Mouse (Mus musculus): ENCODE measurements around the gene Snph. TPM values are rescaled to one million over a fixed set of nuclear protein-coding genes. Genes with fewer than 3 reads are reported as not detected.

The Snph gene
- 1.0 and 2.6 TPM in 2 replicates for polyA plus RNA-seq (2016; fragmentation: Nextera tagmentation; extraction: Ambion mirVana)

- Histone ChIP-seq H3K27me3 (ENCODE audit: insufficient read depth, poor library complexity, severe bottlenecking) (peaks cover 41% of the 10 kb centered on the region), H3K4me3 (peak within 1 kb of the TSS; percentile 84), H3K36me3 (no peaks in the 10 kb centered on the region), H3K9me3 (no peaks in the 10 kb centered on the region), H3K27ac (peak within 1 kb of the TSS; percentile 84), H3K4me1 (replicated peaks) (peaks cover 15% of the 10 kb centered on the region)
- peak; percentile 71 for DNase-seq (ENCODE audit: low spot score)
- WGBS = under 1% methylated on average over 47 of the region's 47 CpGs
Measured at GRCm38 (mm10) chr2:151632159-151632814, at the start of gene Snph. Gene Snph (minus strand): TSS chr2:151632593.

DNA sequence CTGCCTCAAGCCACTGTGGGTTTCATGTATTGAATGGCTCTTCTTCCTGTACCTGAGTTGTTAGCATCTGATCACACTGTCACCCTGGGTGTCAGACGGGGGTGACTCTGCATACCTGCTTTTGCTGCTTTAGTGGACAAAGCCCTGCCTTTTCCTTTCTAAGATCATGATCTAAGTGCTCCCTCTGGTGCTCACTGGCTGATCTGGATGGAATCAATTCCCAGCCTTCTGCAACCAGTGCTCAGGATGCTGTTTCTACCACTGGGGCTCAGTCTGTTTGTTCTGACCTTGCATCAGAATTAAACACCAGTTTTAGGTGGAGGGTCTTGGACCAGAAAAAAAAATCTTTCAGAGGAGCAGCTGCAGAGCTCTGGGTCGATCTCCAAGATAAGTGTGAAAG lies 43.8 kb upstream of the Snph start:
- DNase-seq (ENCODE audit: low spot score) = no peak
- no peaks in the 10 kb centered on the region for H3K36me3 ChIP-seq
- H3K4me3 ChIP-seq = no peak overlapping the region
- H3K9me3 ChIP-seq = no peaks in the 10 kb centered on the region
- 61% methylated on average over 2 of the region's 2 CpGs for WGBS
- H3K27ac ChIP-seq = no peak overlapping the region
- H3K27me3 ChIP-seq (ENCODE audit: insufficient read depth, poor library complexity, severe bottlenecking) = 0 out of 2 replicates have a peak, but pooled peaks cover 3% of the 10 kb centered on the region
- no peaks in the 10 kb centered on the region for H3K4me1 ChIP-seq (replicated peaks)

GRCm38 (mm10) chr2:151670968-151671329 lies 38.6 kb upstream of the Snph start:
- no peak overlapping the region for H3K27ac ChIP-seq
- peaks cover 8% of the 10 kb centered on the region for H3K4me1 ChIP-seq (replicated peaks)
- DNase-seq (ENCODE audit: low spot score) = no peak
- WGBS = 66% methylated on average over 1 of the region's 1 CpGs
- no peak overlapping the region for H3K4me3 ChIP-seq
- no peaks in the 10 kb centered on the region for H3K9me3 ChIP-seq
- peaks cover 23% of the 10 kb centered on the region for H3K27me3 ChIP-seq (ENCODE audit: insufficient read depth, poor library complexity, severe bottlenecking)
- no peaks in the 10 kb centered on the region for H3K36me3 ChIP-seq

- Histone ChIP-seq H3K4me3 (peak overlapping the region; percentile 32), H3K9me3 (no peaks in the 10 kb centered on the region), H3K4me1 (replicated peaks) (peaks cover 8% of the 10 kb centered on the region), H3K36me3 (no peaks in the 10 kb centered on the region), H3K27ac (no peak overlapping the region), H3K27me3 (ENCODE audit: insufficient read depth, poor library complexity, severe bottlenecking) (peaks cover 23% of the 10 kb centered on the region)
- DNase-seq (ENCODE audit: low spot score) = no peak
- WGBS = 37% methylated on average over 48 of the region's 48 CpGs
Measured at GRCm38 (mm10) chr2:151670026-151670967, 37.9 kb upstream of the Snph start.

- no peaks in the 10 kb centered on the region for H3K36me3 ChIP-seq
- peaks cover 23% of the 10 kb centered on the region for H3K27me3 ChIP-seq (ENCODE audit: insufficient read depth, poor library complexity, severe bottlenecking)
- peaks cover 8% of the 10 kb centered on the region for H3K4me1 ChIP-seq (replicated peaks)
- no peak for DNase-seq (ENCODE audit: low spot score)
- H3K27ac ChIP-seq = no peak within 1 kb of the TSS
- 79% methylated on average over 3 of the region's 3 CpGs for WGBS
- H3K4me3 ChIP-seq = no peak within 1 kb of the TSS
- H3K9me3 ChIP-seq = no peaks in the 10 kb centered on the region
Measured at GRCm38 (mm10) chr2:151668433-151668832, 36.0 kb upstream of the Snph start, which contains the start of gene Rad21l. Gene Rad21l (minus strand): TSS chr2:151668533.

DNA sequence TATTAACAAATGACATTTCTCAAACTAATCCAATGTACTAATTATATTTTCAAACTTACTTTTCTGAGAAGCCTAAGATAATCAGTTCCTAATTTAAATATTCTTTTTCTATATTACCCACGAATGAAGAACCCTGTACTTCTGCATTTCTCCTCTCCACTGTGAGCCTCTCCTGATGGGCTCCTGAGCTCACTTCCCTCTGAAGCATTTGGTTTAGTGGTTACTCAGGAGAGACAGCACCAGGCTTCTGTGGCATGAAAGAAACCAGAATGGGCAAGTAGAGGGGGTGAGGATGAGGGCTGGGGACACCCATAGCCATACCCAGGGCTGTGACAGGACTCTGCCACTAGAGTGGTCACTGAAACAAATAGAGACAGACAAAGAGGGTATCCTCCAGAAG lies 19.7 kb upstream of the Snph start:
- 75% methylated on average over 1 of the region's 1 CpGs for WGBS
- H3K4me1 ChIP-seq (replicated peaks) = no peaks in the 10 kb centered on the region
- H3K9me3 ChIP-seq = no peaks in the 10 kb centered on the region
- no peaks in the 10 kb centered on the region for H3K27me3 ChIP-seq (ENCODE audit: insufficient read depth, poor library complexity, severe bottlenecking)
- H3K36me3 ChIP-seq = no peaks in the 10 kb centered on the region
- DNase-seq (ENCODE audit: low spot score) = no peak
- no peak overlapping the region for H3K4me3 ChIP-seq
- no peak overlapping the region for H3K27ac ChIP-seq

GRCm38 (mm10) chr2:151636015-151636402 lies 3.6 kb upstream of the Snph start:
- no peak overlapping the region for H3K27ac ChIP-seq
- no peak for DNase-seq (ENCODE audit: low spot score)
- H3K4me1 ChIP-seq (replicated peaks) = peaks cover 15% of the 10 kb centered on the region
- WGBS = 82% methylated on average over 2 of the region's 2 CpGs
- no peak overlapping the region for H3K4me3 ChIP-seq
- H3K36me3 ChIP-seq = no peaks in the 10 kb centered on the region
- no peaks in the 10 kb centered on the region for H3K9me3 ChIP-seq
- H3K27me3 ChIP-seq (ENCODE audit: insufficient read depth, poor library complexity, severe bottlenecking) = peaks cover 32% of the 10 kb centered on the region

GRCm38 (mm10) chr2:151635362-151636014 lies 3.1 kb upstream of the Snph start:
- Histone ChIP-seq H3K4me1 (replicated peaks) (peaks cover 15% of the 10 kb centered on the region), H3K27me3 (ENCODE audit: insufficient read depth, poor library complexity, severe bottlenecking) (peaks cover 37% of the 10 kb centered on the region), H3K36me3 (no peaks in the 10 kb centered on the region), H3K9me3 (no peaks in the 10 kb centered on the region), H3K27ac (no peak overlapping the region), H3K4me3 (no peak overlapping the region)
- 72% methylated on average over 9 of the region's 9 CpGs for WGBS
- DNase-seq (ENCODE audit: low spot score) = no peak

DNA sequence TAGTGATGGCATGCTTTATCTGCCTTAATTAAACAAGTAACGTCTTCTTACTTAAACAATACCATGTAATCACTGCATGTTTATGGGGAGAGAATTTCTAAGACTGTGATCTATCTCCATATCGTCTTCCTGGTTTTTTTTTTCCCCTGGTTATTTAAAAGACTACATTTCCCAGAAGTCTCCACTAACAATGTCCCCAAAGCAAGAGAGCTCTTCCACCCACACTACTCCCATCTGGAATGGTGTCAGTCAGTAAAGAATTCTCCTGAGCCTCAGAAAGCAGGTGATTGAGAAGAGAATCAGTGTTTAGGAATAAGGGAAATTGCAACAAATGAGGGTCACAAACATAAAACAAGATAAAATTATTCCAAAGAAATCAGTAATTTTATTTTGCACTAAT lies 2.5 kb upstream of the Snph start:
- Histone ChIP-seq H3K27me3 (ENCODE audit: insufficient read depth, poor library complexity, severe bottlenecking) (peaks cover 41% of the 10 kb centered on the region), H3K36me3 (no peaks in the 10 kb centered on the region), H3K4me3 (no peak overlapping the region), H3K27ac (no peak overlapping the region), H3K4me1 (replicated peaks) (peaks cover 15% of the 10 kb centered on the region), H3K9me3 (no peaks in the 10 kb centered on the region)
- no peak for DNase-seq (ENCODE audit: low spot score)
- WGBS = 40% methylated on average over 2 of the region's 2 CpGs

DNA sequence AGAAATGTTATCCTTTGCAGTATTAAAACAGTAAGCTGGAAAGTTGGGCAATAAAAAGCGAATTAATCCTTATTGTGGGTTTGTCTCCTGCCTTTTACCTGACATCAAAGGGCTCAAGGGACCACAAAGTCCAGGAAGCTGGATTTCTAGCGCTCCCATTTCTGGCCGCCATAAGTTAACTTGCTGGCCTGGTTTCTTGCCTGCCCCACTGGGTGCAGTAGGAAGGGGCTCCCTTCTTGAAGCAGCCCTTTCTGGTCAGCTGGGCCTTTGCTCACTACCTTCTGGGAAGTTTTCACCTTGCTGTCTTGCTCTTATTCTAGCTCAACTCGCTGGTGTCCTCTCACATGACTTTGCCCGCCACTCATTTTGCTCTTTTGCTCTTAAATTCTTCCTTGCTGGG lies 589 bp upstream of the Snph start:
- H3K27me3 ChIP-seq (ENCODE audit: insufficient read depth, poor library complexity, severe bottlenecking) = peaks cover 41% of the 10 kb centered on the region
- H3K36me3 ChIP-seq = no peaks in the 10 kb centered on the region
- H3K27ac ChIP-seq = no peak overlapping the region
- 32% methylated on average over 5 of the region's 5 CpGs for WGBS
- H3K4me3 ChIP-seq = no peak overlapping the region
- no peak for DNase-seq (ENCODE audit: low spot score)
- H3K4me1 ChIP-seq (replicated peaks) = peaks cover 15% of the 10 kb centered on the region
- H3K9me3 ChIP-seq = no peaks in the 10 kb centered on the region

- H3K9me3 ChIP-seq = no peaks in the 10 kb centered on the region
- H3K4me1 ChIP-seq (replicated peaks) = peaks cover 15% of the 10 kb centered on the region
- no peaks in the 10 kb centered on the region for H3K36me3 ChIP-seq
- peaks cover 41% of the 10 kb centered on the region for H3K27me3 ChIP-seq (ENCODE audit: insufficient read depth, poor library complexity, severe bottlenecking)
- peak overlapping the region; percentile 84 for H3K27ac ChIP-seq
- H3K4me3 ChIP-seq = peak overlapping the region; percentile 84
- WGBS = 2% methylated on average over 22 of the region's 22 CpGs
- DNase-seq (ENCODE audit: low spot score) = no peak
Measured at GRCm38 (mm10) chr2:151631406-151632158, 811 bp downstream of the Snph start.

- no peak for DNase-seq (ENCODE audit: low spot score)
- Histone ChIP-seq H3K27me3 (ENCODE audit: insufficient read depth, poor library complexity, severe bottlenecking) (peaks cover 41% of the 10 kb centered on the region), H3K9me3 (no peaks in the 10 kb centered on the region), H3K4me3 (no peak overlapping the region), H3K4me1 (replicated peaks) (peaks cover 15% of the 10 kb centered on the region), H3K36me3 (no peaks in the 10 kb centered on the region), H3K27ac (no peak overlapping the region)
- 71% methylated on average over 7 of the region's 7 CpGs for WGBS
Measured at GRCm38 (mm10) chr2:151629310-151629709, 3.1 kb downstream of the Snph start.
